Mouse (Mus musculus) adrenal gland, postnatal 14 days (tissue): ENCODE results near the gene Adcy7. TPM values are rescaled to one million over a fixed set of nuclear protein-coding genes. Genes with fewer than 3 reads are reported as not detected.
A peak's percentile ranks its signal among the peaks of the same experiment; 100 is the strongest.

Experiments used
- DNase-seq: peaks from one replicate; pipeline ENCODE4 v3.0.0; 2021; ENCODE audit warnings: mixed read lengths
- total RNA-seq: library from RNA; stranded (reverse); gene quantifications from 2 replicates; pipeline ENCODE4 v1.2.3, GENCODE M21; 2021

Gene Adcy7
- total RNA-seq, 1 experiment from 2014 or later: 5.6 TPM

GRCm38 (mm10) chr8:88299907-88300603 is 27.9 kb downstream of the Adcy7 start:
- no peak for DNase-seq

- DNase-seq: no peak
Observed at GRCm38 (mm10) chr8:88301589-88302437, 29.6 kb downstream of the Adcy7 start.

- DNase-seq: no peak
Observed at GRCm38 (mm10) chr8:88305814-88306213, 33.6 kb downstream of the Adcy7 start.

GRCm38 (mm10) chr8:88306511-88306910 is 34.3 kb downstream of the Adcy7 start:
- DNase-seq: peak; percentile 55

- no peak for DNase-seq
Observed at GRCm38 (mm10) chr8:88307736-88308135, 35.5 kb downstream of the Adcy7 start.

GRCm38 (mm10) chr8:88309274-88309873 is 37.2 kb downstream of the Adcy7 start:
- DNase-seq: no peak

- no peak for DNase-seq
Observed at GRCm38 (mm10) chr8:88309881-88310280, 37.7 kb downstream of the Adcy7 start.

GRCm38 (mm10) chr8:88310286-88310685 is 38.1 kb downstream of the Adcy7 start:
- DNase-seq: no peak

GRCm38 (mm10) chr8:88312966-88313365 is 40.8 kb downstream of the Adcy7 start:
- DNase-seq: peak; percentile 83

- DNase-seq: peak; percentile 1
Observed at GRCm38 (mm10) chr8:88313991-88314390, 41.8 kb downstream of the Adcy7 start.

- DNase-seq: peak; percentile 2
Observed at GRCm38 (mm10) chr8:88315302-88315701, 43.1 kb downstream of the Adcy7 start.

GRCm38 (mm10) chr8:88316139-88316931 is 44.1 kb downstream of the Adcy7 start:
- peak; percentile 59 for DNase-seq

GRCm38 (mm10) chr8:88317341-88317740 is 45.1 kb downstream of the Adcy7 start:
- peak; percentile 6 for DNase-seq

GRCm38 (mm10) chr8:88318151-88318550 is 45.9 kb downstream of the Adcy7 start:
- peak; percentile 2 for DNase-seq

GRCm38 (mm10) chr8:88320134-88320533 is 47.9 kb downstream of the Adcy7 start:
- DNase-seq: no peak

GRCm38 (mm10) chr8:88321387-88321786 is 49.2 kb downstream of the Adcy7 start:
- peak; percentile 52 for DNase-seq

GRCm38 (mm10) chr8:88323523-88323922 is 51.3 kb downstream of the Adcy7 start:
- DNase-seq: no peak

GRCm38 (mm10) chr8:88324760-88325159 is 52.6 kb downstream of the Adcy7 start:
- no peak for DNase-seq

GRCm38 (mm10) chr8:88325251-88325650 is 53.0 kb downstream of the Adcy7 start:
- DNase-seq: no peak

- no peak for DNase-seq
Observed at GRCm38 (mm10) chr8:88325795-88326194, 53.6 kb downstream of the Adcy7 start.

GRCm38 (mm10) chr8:88326328-88326727 is 54.1 kb downstream of the Adcy7 start:
- DNase-seq: no peak

- no peak for DNase-seq
Observed at GRCm38 (mm10) chr8:88328689-88329088, 56.5 kb downstream of the Adcy7 start.
